Mouse (Mus musculus) heart, adult 2 months (tissue): ENCODE measurements around the gene Fam84b.

Experiments used
- EP300 ChIP-seq: fragments of 200-500 bp; IDR thresholded peaks from 2 replicates; pipeline ENCODE4 v1.6.1; 2011; ENCODE audit warnings: low read depth, low read length, control low read depth; ENCODE audit not compliant: insufficient read depth
- POLR2A ChIP-seq: fragments of 200-500 bp; IDR thresholded peaks from 2 replicates; pipeline ENCODE4 v1.6.1; 2011; ENCODE audit warnings: mild to moderate bottlenecking, low read depth, low read length, control low read depth; ENCODE audit not compliant: insufficient read depth

DNA sequence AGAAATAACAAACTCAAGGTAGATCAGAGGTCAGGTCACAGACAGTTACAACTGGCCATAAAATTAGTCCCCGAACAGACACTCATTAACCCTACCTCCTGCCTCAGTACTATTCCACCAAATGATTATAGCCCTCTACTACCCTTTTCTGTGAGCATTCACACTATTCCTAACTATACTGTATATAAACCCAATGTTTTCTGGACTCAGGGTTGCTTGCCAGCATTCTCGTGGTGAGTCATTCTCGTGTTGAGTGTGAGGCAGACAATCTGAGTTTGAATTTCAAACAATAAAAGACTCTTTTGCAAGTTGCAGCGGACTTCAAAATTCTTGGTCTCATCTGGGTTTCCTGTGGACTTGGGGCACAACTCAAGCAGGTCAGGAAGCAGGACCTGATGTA, 74.5 kb downstream of the Fam84b start:
- no peak for TF ChIP-seq EP300
- no peak for TF ChIP-seq POLR2A
